Mouse (Mus musculus) gastrocnemius, postnatal 14 days (tissue): ENCODE measurements around the gene Mdp1. TPM values are rescaled to one million over a fixed set of nuclear protein-coding genes. Genes with fewer than 3 reads are reported as not detected.

Source experiments
- DNase-seq: peaks from one replicate; pipeline ENCODE4 v3.0.0; 2021; ENCODE audit warnings: mixed read lengths
- intact Hi-C: fragments of 180-260 bp; cut with DNase I; formaldehyde crosslinking; loops from one replicate; pipeline ENCODE4 v1.15.1; 2025; ENCODE audit warnings: low total_unique reads
- long read RNA-seq, 2 experiments: library from polyadenylated mRNA; stranded (forward); transcript quantifications; one replicate each; pipeline ENCODE4 v2.0.0; 2021
- total RNA-seq, 2 experiments: library from RNA; stranded (reverse); gene quantifications; 2 replicates each; pipeline ENCODE4 v1.2.3; 2021

Gene Mdp1
- 10 to 100 TPM; 17.8 to 19.7 TPM for total RNA-seq
- long read RNA-seq, experiment 1, transcript Mdp1-201 (6 exons, 1,733 nt): major isoform, 23 of 28 reads
- long read RNA-seq, experiment 1, partial matches to known transcripts: 0 of 28 reads
- long read RNA-seq, experiment 1, other reads (novel, unspliced or antisense): 2 of 28 reads
- long read RNA-seq, experiment 2, transcript Mdp1-201 (6 exons, 1,733 nt): major isoform, 28 of 29 reads
- long read RNA-seq, experiment 2, partial matches to known transcripts: 0 of 29 reads
- long read RNA-seq, experiment 2, other reads (novel, unspliced or antisense): 0 of 29 reads

DNA sequence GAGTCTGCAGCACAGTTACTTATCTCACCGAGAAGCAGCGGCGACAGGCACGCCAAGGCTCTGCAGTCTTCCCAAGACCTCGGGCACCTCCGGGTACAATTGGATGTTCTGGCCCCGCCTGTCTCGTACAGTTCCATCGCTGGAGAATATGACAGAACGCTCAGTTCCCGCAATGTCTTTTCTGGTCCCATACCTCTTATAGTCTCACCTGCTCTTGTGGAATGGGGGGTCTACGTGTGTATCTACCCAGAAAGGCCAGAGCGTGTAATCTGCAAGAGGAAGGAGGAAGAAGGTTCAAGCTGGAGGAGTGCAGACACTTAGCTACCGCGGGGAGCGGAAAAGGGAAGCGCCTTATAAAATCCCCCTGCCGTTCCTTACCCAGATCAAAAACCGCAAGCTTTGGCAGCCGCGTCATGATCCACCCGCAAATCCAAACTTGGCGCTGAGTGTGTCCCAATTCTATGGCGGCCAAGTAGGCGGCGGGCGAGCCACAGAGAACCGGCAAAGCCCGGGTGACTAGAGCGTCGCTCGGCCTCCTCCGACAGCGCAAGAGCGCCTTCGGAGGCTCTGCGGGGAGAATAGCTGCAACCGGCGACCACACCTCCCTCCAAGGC, at the start of gene Mdp1:
Mdp1 (minus strand) TSS at position 549 of the 614 bp plus-strand sequence.
- DNase-seq: peak; percentile 81
- intact Hi-C loops: no loop called here

DNA sequence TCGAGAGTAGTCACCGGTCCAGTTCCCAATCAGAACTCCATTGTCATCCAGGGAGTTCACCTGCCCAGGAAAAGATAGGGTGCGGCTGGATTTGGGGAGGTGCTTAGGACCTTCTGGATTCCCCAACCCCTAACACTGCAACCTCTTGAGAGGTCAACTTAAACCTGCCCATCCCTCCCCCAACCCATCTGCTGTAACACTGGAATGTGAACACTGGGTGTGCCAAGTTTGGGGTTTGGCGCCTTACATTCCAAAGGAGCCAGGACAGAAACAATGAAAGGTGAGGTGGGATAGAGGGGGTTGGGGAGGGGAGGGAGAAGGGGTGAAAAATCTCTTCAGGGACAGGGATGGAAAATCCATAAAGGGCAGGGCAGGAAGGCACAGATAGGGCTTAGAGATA, 49.2 kb upstream of the Mdp1 start:
- no peak for DNase-seq
- intact Hi-C loops: no loop called here

DNA sequence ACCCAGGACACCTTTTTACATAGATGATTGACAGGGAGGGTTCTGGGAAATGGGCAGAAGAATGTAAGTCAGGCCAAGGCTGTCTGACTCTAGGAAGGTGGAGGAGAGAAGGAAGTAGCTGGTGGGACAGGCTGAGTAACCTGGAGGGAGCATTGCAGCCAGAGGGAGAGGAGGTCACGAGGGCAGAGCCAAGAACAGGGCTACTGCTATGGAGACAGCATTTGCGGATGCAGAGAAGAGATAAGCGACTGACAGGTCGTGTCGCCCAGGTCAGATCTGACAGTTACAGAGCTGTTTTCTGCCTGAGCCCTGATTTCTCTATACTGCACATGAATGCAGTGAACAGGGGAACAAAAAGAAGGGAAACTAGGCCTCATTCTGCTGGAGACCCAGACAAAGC, 47.1 kb upstream of the Mdp1 start:
- intact Hi-C loops: no loop called here
- no peak for DNase-seq

DNA sequence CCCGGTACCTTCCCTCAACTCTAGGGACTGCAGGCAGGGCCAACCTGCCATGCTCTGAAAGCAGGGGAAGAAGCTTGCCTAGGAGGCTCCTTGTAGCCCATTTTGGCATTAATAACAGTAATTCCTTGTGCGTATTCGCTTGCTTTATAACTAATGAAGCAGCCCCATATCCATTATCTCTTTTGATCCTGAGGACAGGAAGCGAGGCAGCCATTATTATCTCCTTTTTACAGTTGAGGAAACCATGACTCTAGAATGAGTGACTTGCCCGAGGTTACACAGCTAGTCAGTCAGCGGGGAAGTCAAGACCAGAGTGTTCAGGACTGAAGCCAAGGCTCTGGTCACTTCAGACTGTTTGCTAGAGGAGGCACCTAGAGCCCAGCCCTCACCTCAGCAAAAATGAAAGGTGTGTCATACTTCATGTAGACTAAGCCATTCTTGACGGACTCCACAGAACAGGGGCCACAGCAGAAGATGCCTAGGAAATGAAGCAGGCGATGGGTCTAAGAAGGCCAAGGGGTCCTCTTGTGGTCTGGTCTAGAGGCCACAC, 45.8 kb upstream of the Mdp1 start:
- intact Hi-C loops: no loop called here
- DNase-seq: no peak

DNA sequence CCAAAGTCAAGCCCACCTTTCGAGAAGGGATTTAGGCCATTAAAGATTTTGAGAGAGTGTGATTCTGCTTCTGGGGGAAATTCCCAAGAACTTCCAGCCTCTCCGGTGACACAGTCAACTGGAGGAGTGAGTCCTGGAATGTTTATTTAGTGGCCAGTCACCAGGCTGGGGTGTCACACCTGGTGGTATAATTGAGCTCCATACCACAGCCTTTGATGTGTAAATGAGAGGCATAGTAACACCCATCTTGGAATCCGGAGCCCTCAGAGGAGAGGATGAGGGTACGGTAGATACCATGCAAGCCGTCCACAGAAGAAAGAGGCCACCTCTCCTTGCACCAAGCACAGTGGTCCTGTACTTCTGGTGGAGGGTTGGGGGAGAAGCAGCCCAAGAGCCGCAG, 42.5 kb upstream of the Mdp1 start:
- intact Hi-C loops: no loop called here
- no peak for DNase-seq

DNA sequence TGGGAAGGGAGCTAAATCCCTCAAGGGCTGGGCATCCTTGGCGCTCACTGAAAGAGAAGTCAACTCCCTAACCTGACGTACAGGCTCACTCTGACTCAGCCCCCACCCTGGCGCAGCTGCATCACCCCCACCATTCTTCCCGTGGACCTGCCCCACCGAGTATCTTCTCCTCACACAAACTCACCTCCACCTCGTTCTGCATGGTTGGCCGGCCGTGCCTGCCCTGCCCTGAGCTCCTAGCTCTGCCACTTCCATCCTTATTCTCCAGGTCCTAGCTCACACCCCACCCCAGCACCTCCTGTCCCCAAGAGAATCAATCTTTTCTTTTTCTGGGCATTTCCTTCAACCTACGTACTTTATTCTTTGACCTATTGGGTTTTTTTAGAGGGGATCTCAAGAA, 40.8 kb upstream of the Mdp1 start:
- DNase-seq: no peak
- intact Hi-C loops: no loop called here

DNA sequence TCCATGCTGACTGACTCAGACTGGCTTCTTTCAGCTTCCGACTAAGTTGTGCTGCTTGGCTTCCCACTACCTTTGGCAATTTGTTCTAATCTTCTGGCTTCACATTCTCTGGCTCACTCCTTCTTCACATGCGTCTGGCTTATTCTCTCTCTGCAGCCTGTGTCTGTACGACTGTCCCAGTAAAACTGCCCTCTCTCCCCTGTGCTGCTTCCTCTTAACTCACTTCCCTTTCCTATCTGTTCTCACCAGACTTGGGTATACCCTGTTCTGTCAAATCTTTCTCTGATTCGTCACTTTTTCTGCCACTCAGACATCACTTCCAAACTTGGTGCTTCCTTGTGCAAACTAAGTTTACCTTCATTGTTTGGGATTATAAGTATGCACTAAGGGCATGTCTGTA, 36.9 kb upstream of the Mdp1 start:
- no peak for DNase-seq
- intact Hi-C loops: no loop called here

DNA sequence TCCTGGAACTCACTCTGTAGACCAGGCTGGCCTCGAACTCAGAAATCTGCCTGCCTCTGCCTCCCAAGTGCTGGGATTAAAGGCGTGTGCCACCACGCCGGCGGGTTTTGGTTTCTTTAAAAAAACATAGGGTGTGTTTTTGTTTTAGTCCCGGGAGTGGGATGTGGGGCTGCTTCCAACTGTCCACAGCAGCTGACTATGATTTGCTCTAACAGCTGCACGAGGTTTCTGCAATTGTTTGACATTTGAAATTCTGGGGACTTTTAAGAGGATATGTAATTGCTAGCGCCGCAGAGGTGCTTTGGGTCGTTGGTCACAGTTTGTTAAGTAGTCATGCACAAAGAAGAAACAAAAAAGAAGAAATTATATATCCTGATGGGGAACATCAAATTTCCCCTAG, 29.1 kb upstream of the Mdp1 start:
- no peak for DNase-seq
- intact Hi-C loops: no loop called here

DNA sequence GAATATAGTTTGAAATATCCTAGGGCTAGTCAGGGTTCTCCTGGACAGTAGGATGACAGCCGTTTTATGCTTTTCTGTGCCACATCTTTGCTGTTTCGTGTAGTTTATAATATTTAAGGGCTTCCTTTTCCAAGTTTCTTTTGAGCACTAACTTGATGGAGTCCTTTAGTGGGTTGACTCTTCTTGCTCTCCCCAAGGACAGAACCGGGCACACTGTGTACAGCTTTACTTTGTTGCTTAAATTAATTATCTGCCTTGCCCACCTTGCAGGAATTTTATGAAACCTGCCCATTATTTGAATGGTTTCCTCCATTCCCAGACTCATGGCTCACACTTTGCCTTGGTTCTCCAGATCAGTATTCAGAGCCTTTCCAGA, 21.8 kb upstream of the Mdp1 start:
- no peak for DNase-seq
- intact Hi-C loops: loop anchor here (5.0 kb wide), 1 partner anchor 60 kb away; no protein-coding TSS in a partner anchor

DNA sequence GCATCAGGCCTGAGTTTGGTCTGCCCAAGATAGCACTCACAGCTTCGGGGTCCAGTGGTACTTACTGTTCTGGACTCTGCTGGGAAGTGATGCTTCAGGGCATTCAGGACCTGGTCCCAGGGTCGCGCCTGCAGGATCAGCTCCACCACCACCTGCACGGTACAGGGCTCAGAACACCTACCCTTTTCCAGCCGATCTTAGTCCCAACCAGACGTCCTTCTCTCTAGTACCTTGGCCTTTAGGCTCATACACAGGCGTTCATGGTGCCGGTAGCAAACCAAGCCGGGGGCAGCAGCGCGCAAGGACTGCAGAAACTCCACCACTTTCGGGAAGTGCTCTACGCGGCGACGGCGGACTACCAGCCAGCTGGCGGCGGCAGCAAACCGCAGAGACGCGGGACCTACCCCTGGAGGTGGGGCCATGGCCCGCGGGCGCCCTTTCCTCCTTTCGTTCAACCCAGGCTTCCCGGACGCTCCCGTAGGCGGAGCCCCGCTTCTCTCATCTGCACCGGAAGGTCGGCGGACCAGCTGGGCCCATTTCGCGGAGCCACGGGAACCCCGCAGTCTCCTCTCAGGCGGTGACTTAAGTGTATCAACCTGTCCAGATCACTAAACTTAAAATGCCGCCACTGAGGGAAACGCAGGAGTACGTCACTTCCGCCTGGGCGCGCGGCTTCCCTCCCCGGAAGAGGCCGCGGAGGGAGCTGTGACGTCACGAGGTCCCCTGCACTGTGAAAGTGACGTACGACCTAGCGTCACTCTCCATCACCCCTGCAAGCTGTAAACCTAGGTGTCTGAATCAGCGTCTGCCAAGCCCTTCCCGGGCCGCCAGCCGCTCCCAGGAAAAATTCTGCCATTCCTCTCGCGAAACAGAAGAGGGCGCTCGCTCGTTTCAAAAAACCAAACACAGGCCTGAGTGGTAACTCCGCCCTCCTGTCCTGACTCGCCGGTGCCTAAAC, 21.1 kb upstream of the Mdp1 start, which contains the start of gene Tinf2:
Tinf2 (minus strand) TSS at position 661 of the 958 bp plus-strand sequence.
- intact Hi-C loops: loop anchor here (5.0 kb wide), 1 partner anchor 61 kb away; no protein-coding TSS in a partner anchor

DNA sequence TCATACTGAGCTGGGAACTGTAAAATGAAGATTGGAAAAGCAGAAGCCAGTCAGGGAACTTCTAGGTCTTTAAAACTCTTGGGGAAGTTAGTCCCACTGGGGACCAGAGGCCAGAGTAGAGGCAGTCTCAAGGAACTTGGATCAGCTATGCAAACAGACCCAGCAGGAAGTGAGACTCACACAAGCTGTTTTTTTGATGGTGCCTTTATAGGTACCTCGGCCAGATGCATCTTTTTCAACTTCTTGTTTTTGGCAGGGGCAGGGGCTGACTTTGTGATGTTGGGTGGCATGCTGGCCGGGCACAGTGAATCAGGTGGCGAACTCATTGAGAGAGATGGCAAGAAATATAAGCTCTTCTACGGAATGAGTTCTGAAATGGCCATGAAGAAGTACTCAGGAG, 17.3 kb upstream of the Mdp1 start:
- intact Hi-C loops: no loop called here
- no peak for DNase-seq

More for the DNA sequence above, 21.1 kb upstream of the Mdp1 start, which contains the start of gene Tinf2:
- peak; percentile 89 for DNase-seq

DNA sequence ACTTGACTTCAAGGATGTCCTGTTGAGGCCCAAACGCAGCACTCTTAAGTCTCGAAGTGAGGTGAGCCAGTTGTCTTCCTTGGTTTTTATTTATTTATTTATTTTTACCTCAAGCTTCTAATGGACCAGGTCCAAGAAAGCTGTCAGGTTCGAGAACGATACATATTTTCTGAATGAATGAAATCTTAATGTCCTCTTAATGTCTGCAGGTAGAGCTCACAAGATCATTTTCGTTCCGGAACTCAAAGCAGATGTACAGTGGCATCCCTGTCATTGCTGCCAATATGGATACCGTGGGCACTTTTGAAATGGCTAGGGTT, 12.4 kb upstream of the Mdp1 start:
- intact Hi-C loops: no loop called here
- DNase-seq: no peak

DNA sequence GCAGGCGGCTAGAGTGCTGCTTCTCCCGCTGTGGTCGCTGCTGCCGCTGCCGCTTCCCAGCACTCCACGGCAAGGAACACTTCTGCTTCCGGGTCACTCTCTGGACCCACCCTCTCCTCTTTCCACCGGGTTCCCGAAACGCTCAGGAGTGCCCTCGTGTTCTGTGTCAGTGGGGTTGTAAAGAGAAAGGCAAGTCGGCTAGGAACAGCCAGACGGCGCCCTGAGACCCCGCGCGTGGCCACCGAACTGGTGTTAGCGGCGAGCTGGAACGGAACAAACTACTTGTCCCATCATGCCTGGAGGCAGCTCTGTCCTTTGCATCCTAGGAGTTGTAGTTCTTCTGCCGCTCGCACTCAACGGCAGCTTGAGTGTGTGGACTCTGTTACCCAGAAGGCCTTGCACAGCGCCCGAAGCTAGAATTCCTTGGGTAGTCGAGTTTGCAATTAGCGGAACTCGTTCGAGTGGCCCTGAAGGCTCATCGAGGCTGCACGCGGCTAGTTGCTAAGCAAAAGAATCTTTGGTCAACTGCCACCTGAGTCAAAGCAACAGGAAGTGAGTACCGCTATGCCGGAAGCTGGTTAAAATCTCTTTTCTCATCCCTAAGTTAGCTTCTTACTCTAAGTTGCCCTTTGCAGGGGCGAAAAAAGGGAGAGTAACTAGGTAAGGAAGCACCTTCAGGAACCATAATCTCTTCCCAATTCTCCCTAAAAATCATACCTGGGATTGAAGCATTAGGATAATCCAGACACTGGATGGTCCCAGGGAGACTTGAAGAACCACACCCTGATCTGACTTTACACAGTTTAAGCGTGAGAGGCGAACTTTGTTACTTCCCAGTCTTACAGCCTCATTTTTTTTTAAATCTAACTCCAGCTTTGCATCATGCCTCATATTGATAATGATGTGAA, 11.8 kb upstream of the Mdp1 start, which contains the start of the genes Gmpr2 and Nedd8:
Gmpr2 (plus strand) TSS at position 109 of the 908 bp plus-strand sequence.
Nedd8 (minus strand) TSS at position 292 of the 908 bp plus-strand sequence.
- intact Hi-C loops: no loop called here
- peak; percentile 87 for DNase-seq

DNA sequence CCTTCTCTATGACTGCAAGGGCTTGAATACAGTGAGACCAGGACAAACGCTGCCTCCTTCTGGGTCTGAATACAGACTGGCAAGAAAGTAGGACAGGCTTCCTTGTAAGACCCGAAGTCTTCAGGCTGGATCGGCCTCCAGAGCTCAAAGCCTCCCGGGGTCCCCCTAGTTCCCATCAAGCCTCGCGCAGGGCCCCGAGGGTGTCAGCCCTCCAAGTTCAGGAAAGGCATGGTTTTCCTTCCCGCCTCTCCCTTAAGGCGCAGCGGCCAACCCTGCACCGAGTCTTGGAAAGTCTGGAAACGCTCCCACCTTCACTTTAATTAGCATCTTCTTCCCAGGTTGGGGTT, 11.2 kb upstream of the Mdp1 start:
- intact Hi-C loops: no loop called here

DNA sequence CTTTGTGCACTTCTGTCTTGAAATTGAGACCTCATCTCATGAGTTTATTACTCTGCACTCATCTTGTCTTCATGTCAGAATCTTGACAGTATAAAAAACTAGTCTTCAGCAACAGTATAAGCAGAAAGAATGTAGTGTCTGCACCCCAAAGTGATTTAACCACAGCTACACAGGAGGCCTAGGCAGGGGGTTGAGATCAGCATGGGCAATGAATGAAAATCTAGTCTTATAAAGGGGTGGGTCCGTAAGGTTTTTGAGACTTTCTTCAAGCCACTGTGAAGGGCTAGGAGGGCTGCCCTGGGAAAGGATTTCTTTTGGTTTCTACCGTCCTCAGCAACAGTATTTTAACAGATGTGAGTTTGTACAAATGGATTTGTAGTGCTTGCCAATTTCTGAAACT, 328 bp upstream of the Mdp1 start:
- no peak for DNase-seq
- intact Hi-C loops: no loop called here

More for the DNA sequence above, 11.2 kb upstream of the Mdp1 start:
- DNase-seq: no peak

DNA sequence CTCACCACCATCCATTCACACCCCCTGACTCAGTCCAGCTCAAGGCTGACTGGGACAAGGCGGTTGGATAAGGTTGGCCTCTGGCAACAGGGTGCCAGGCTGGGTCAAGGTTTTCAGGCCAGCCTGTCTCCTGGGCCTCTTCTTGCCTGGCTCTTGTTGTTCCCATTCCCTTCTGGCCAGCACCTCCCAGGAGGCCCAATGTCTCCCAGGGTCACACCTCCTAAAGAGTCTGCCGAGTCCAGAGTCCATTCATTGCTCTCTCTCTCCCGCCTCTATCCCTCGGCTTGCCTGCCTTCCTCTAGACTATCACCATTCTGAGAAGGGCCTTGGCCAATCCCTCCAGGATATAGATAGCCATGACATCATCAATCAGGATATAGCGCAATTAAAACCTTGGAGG, 2.3 kb downstream of the Mdp1 start:
- intact Hi-C loops: no loop called here
- no peak for DNase-seq

DNA sequence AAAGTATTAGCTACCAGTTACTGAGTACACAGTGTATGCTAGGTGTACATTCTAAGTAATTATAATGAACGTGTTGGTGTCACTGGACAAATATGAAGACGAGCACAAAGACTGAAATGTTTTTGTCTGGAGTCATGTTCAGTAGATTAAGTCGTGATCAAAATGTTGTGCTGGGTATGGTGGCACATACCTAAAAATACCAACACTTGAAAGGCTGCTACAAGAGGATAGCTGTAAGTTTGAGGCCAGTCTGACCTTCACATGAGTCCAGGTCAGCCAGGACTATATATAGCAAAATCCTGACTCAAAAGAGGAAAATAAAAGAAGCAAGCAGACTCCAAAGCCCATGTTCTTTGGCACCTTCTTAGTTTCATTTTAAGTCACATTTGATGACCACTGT, 3.4 kb downstream of the Mdp1 start:
- intact Hi-C loops: no loop called here
- no peak for DNase-seq

DNA sequence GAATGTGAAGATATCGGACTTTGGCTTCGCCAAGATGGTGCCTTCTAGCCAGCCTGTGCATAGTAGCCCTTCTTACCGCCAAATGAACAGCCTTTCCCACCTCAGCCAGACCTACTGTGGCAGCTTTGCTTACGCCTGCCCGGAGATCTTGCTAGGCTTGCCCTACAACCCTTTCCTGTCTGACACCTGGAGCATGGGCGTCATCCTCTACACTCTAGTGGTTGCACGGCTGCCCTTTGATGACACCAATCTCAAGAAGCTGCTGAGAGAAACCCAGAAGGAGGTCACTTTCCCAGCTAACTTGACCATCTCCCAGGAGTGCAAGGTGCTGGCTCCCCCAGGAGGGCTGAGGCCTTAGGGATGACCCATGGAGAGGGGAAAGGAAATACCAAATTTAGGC, 8.8 kb downstream of the Mdp1 start:
- intact Hi-C loops: no loop called here
- no peak for DNase-seq

DNA sequence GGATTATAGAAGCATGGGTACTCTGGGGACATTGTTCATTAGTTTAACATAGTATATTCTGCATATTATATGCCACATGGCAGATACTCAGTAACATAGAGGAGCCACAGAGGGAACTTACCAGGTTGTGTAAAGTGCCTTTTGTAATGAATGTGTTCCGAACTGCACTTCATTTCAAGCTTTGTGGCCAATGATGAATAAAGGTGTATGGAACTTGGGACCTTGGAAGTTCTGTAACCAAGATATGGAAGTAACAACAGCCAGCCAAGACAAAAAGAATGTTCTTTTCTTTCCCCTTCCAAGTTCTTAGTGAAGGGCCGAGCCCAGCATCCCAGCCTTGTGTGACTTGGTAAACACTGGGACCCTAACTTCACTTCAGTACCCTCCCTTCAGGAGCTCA, 10.4 kb downstream of the Mdp1 start, which contains the start of gene Tssk4:
Tssk4 (plus strand) TSS at position 301 of the 400 bp plus-strand sequence.
- intact Hi-C loops: no loop called here

More for the DNA sequence above, 10.4 kb downstream of the Mdp1 start, which contains the start of gene Tssk4:
- DNase-seq: no peak
